ENCODE assay signal across 24 mouse cellular contexts in the genomic region with DNA sequence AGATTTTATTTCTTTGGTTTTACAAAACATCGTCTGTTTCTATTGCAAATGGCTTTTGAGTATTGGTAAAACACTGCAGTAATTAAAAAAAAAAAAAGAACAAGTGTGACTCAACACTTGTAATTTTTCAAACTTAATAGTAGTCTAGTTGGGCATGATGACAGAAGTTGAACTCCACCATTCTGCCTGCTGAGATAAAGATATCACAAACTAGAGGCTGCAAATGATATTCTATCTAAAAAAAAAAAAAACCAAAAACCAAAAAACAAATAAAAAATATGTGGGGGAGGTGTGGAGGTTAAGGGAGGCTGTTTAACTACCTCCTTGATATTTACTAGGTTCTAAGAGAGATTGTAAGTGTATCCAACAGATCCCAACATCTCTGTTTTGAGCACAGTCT.
"Had no signal": no experiment of that assay in that cellular context is flagged by ENCODE, and none has a peak within 500 bp of the region (broad histone marks: within the 10 kb centered on the region; RNA-seq: fewer than 3 reads in every experiment).

No protein-coding gene starts in this region.

- H3K9me3 ChIP-seq: heart, embryonic 10.5 days; heart, embryonic 12.5 days; hindbrain, embryonic 10.5 days; hindbrain, embryonic 12.5 days; kidney, embryonic 15.5 days; limb, embryonic 13.5 days had no signal

- ATAC-seq: hindbrain, postnatal 0 days; intestine, embryonic 16.5 days had no signal

- H3K27ac ChIP-seq: gastrocnemius, adult 2 months; heart, embryonic 10.5 days; hindbrain, embryonic 10.5 days; hindbrain, embryonic 12.5 days; hindbrain, embryonic 14.5 days; hindbrain, postnatal 0 days; kidney, embryonic 15.5 days; kidney, postnatal 0 days; limb, embryonic 13.5 days had no signal

- H3K4me2 ChIP-seq: heart, embryonic 12.5 days; hindbrain, embryonic 12.5 days; hindbrain, embryonic 14.5 days; kidney, embryonic 15.5 days; limb, embryonic 13.5 days had no signal

- H3K4me1 ChIP-seq: heart, embryonic 12.5 days; hindbrain, embryonic 10.5 days had no signal

- H3K4me3 ChIP-seq: gastrocnemius, adult 2 months; heart, embryonic 10.5 days; heart, embryonic 12.5 days; hindbrain, embryonic 10.5 days; hindbrain, embryonic 12.5 days; kidney, embryonic 15.5 days; limb, embryonic 13.5 days had no signal

- H3K9ac ChIP-seq: heart, embryonic 12.5 days; hindbrain, embryonic 12.5 days; hindbrain, embryonic 14.5 days; kidney, embryonic 15.5 days; limb, embryonic 13.5 days had no signal

- H3K36me3 ChIP-seq: heart, embryonic 12.5 days; hindbrain, embryonic 12.5 days had no signal

- DNase-seq: gastrocnemius, adult 2 months; gastrocnemius, postnatal 10 days; gastrocnemius, postnatal 25 days; heart, adult 18-20 months; heart, postnatal 10 days; heart, postnatal 4 days; kidney, adult 11 months; kidney, adult 2 months; kidney, adult 9 months; kidney, postnatal 14 days; kidney, postnatal 36 days; layer of hippocampus, adult 9-11 months; layer of hippocampus, postnatal 36 days; left cerebral cortex, postnatal 4 days had no signal

- H3K27me3 ChIP-seq: heart, embryonic 12.5 days; hindbrain, embryonic 12.5 days; kidney, embryonic 15.5 days; limb, embryonic 13.5 days had no signal
